Mouse (Mus musculus) lung, postnatal 0 days (tissue): ENCODE data around the gene Fbxo6. TPM values are rescaled to one million over a fixed set of nuclear protein-coding genes. Genes with fewer than 3 reads are reported as not detected.
A peak's percentile ranks its signal among the peaks of the same experiment; 100 is the strongest.
"Not testable (repeated sequence)": the region's sequence is repeated elsewhere in the genome, so short reads cannot be mapped to it uniquely, and the experiment has no call there.

ENCODE experiments used
- ATAC-seq: fragments of 200-750 bp; cut with Nextera tagmentation; 2 replicates; pipeline ENCODE4 v1.8.0; 2017; ENCODE audit warnings: moderate library complexity
- DNase-seq: peaks from one replicate; pipeline ENCODE4 v3.0.0-alpha.2; 2016; ENCODE audit warnings: low spot score
- H3K27ac ChIP-seq: fragments of 300-500 bp; sonication (generic); 2 replicates; pipeline ENCODE4 v1.5.1; 2014; ENCODE audit warnings: antibody characterized with exemption, mild to moderate bottlenecking, low read length, mixed read lengths
- H3K27me3 ChIP-seq: fragments of 300-500 bp; sonication (generic); replicated peaks from 2 replicates; pipeline ENCODE4 v1.6.1; 2014; ENCODE audit warnings: low read length, mixed read lengths; ENCODE audit not compliant: insufficient read depth
- H3K36me3 ChIP-seq: fragments of 300-500 bp; sonication (generic); 2 replicates; pipeline ENCODE4 v1.6.1; 2014; ENCODE audit warnings: low read length, mixed read lengths; ENCODE audit not compliant: insufficient read depth
- H3K4me1 ChIP-seq: fragments of 300-500 bp; sonication (generic); 2 replicates; pipeline ENCODE4 v1.6.1; 2014; ENCODE audit warnings: antibody characterized with exemption, low read depth, low read length, mixed read lengths; ENCODE audit not compliant: insufficient read depth
- H3K4me2 ChIP-seq: fragments of 300-500 bp; sonication (generic); replicated peaks from 2 replicates; pipeline ENCODE4 v1.6.1; 2014; ENCODE audit warnings: low read depth, mild to moderate bottlenecking, low read length, moderate library complexity, mixed read lengths
- H3K4me3 ChIP-seq: fragments of 300-500 bp; sonication (generic); 2 replicates; pipeline ENCODE4 v1.5.1; 2014; ENCODE audit warnings: low read depth, low read length
- H3K9ac ChIP-seq: fragments of 300-500 bp; sonication (generic); replicated peaks from 2 replicates; pipeline ENCODE4 v1.6.1; 2014; ENCODE audit warnings: low read depth, mild to moderate bottlenecking
- H3K9me3 ChIP-seq: fragments of 300-500 bp; sonication (generic); 2 replicates; pipeline ENCODE4 v1.6.1; 2016; ENCODE audit warnings: low read length, mixed read lengths
- CTCF ChIP-seq: IDR thresholded peaks from 2 replicates; pipeline ENCODE4 v1.5.1; 2016; ENCODE audit warnings: antibody characterized with exemption, mild to moderate bottlenecking
- EP300 ChIP-seq: IDR thresholded peaks from 2 replicates; pipeline ENCODE4 v1.6.1; 2016; ENCODE audit warnings: antibody characterized with exemption, mild to moderate bottlenecking, control low read depth
- WGBS: fragments of 180-500 bp; shearing (Covaris S2); extraction: QIAGEN DNeasy Blood & Tissue Kit; methylation state at CpG from one replicate; pipeline ENCODE4 v1.1.7; 2014; 5-methylcytosine and 5-hydroxymethylcytosine counted together
- polyA plus RNA-seq: library from polyadenylated mRNA; unstranded; fragments of >200 nt; fragmentation: Nextera tagmentation; extraction: Ambion mirVana; gene quantifications from 2 replicates; pipeline ENCODE4 v1.2.1, GENCODE M21; 2015

Gene Fbxo6
- 53.1 and 58.5 TPM in 2 replicates for polyA plus RNA-seq

GRCm38 (mm10) chr4:148151267-148152168, at the start of gene Fbxo6:
Fbxo6 (minus strand) TSS chr4:148152140.
- no peaks in the 10 kb centered on the region for H3K4me1 ChIP-seq
- peak within 1 kb of the TSS; percentile 94 for H3K27ac ChIP-seq
- peak within 1 kb of the TSS; percentile 76 for H3K9ac ChIP-seq
- H3K4me3 ChIP-seq: peak within 1 kb of the TSS; percentile 70
- WGBS: under 1% methylated on average over 35 of the region's 67 CpGs
- DNase-seq (peak; percentile 95), ATAC-seq (peak; percentile 95)
- H3K4me2 ChIP-seq: peak within 1 kb of the TSS; percentile 85
- H3K27me3 ChIP-seq: no peaks in the 10 kb centered on the region
- TF ChIP-seq CTCF: peak; percentile 85
- TF ChIP-seq EP300: no peak
- H3K36me3 ChIP-seq: no peaks in the 10 kb centered on the region
- no peaks in the 10 kb centered on the region for H3K9me3 ChIP-seq

- no peak for DNase-seq
- TF ChIP-seq CTCF (no peak), EP300 (no peak)
- no peak for ATAC-seq
- no peaks in the 10 kb centered on the region for H3K27me3 ChIP-seq
- no peak overlapping the region for H3K4me3 ChIP-seq
- H3K4me2 ChIP-seq: no peak overlapping the region
- no peaks in the 10 kb centered on the region for H3K36me3 ChIP-seq
- no peaks in the 10 kb centered on the region for H3K9me3 ChIP-seq
- H3K9ac ChIP-seq: no peak overlapping the region
- no peaks in the 10 kb centered on the region for H3K4me1 ChIP-seq
- no peak overlapping the region for H3K27ac ChIP-seq
- WGBS: 49% methylated on average over 10 of the region's 10 CpGs
Measured at GRCm38 (mm10) chr4:148198721-148199120, 46.8 kb upstream of the Fbxo6 start.

GRCm38 (mm10) chr4:148194400-148194799, 42.5 kb upstream of the Fbxo6 start:
- ATAC-seq (no peak), DNase-seq (no peak)
- H3K4me3 ChIP-seq: no peak overlapping the region
- no peak overlapping the region for H3K9ac ChIP-seq
- H3K27me3 ChIP-seq: no peaks in the 10 kb centered on the region
- H3K36me3 ChIP-seq: no peaks in the 10 kb centered on the region
- no peak for TF ChIP-seq CTCF
- TF ChIP-seq EP300: no peak
- no peaks in the 10 kb centered on the region for H3K9me3 ChIP-seq
- no peak overlapping the region for H3K27ac ChIP-seq
- no peak overlapping the region for H3K4me2 ChIP-seq
- no peaks in the 10 kb centered on the region for H3K4me1 ChIP-seq

- no peaks in the 10 kb centered on the region for H3K27me3 ChIP-seq
- DNase-seq: no peak
- no peaks in the 10 kb centered on the region for H3K9me3 ChIP-seq
- H3K9ac ChIP-seq: no peak overlapping the region
- no peak for ATAC-seq
- no peak overlapping the region for H3K4me2 ChIP-seq
- H3K4me1 ChIP-seq: no peaks in the 10 kb centered on the region
- 26% methylated on average over 11 of the region's 11 CpGs for WGBS
- TF ChIP-seq CTCF (no peak), EP300 (no peak)
- H3K36me3 ChIP-seq: no peaks in the 10 kb centered on the region
- no peak overlapping the region for H3K4me3 ChIP-seq
- H3K27ac ChIP-seq: no peak overlapping the region
Measured at GRCm38 (mm10) chr4:148192707-148193245, 40.8 kb upstream of the Fbxo6 start.

GRCm38 (mm10) chr4:148188767-148189166, 36.8 kb upstream of the Fbxo6 start:
- not testable (repeated sequence) for H3K9ac ChIP-seq, ATAC-seq, H3K4me1 ChIP-seq, H3K4me2 ChIP-seq, H3K4me3 ChIP-seq, DNase-seq, H3K27ac ChIP-seq, H3K27me3 ChIP-seq, H3K36me3 ChIP-seq, H3K9me3 ChIP-seq
- WGBS: 82% methylated on average over 1 of the region's 1 CpGs

GRCm38 (mm10) chr4:148185819-148186218, 33.9 kb upstream of the Fbxo6 start:
- Histone ChIP-seq H3K4me3 (no peak overlapping the region), H3K9ac (no peak overlapping the region), H3K27ac (no peak overlapping the region), H3K4me1 (no peaks in the 10 kb centered on the region), H3K27me3 (no peaks in the 10 kb centered on the region), H3K9me3 (no peaks in the 10 kb centered on the region), H3K4me2 (no peak overlapping the region), H3K36me3 (no peaks in the 10 kb centered on the region)
- peak; percentile 27 for TF ChIP-seq CTCF
- no peak for TF ChIP-seq EP300
- ATAC-seq: no peak
- WGBS: 65% methylated on average over 4 of the region's 4 CpGs
- no peak for DNase-seq
